Mouse (Mus musculus) adrenal gland (tissue): ENCODE results near the gene Gm8947.

Experiments
- intact Hi-C: fragments of 180-260 bp; cut with DNase I; formaldehyde crosslinking; loops from one replicate; pipeline ENCODE4 v1.15.1; 2025

Gene Gm8947

GRCm38 (mm10) chr1:151223377-151223776 lies 31.2 kb downstream of the Gm8947 start:
- intact Hi-C loops, result no loop called here

GRCm38 (mm10) chr1:151224536-151224935 lies 32.4 kb downstream of the Gm8947 start:
- intact Hi-C loops, result no loop called here

DNA sequence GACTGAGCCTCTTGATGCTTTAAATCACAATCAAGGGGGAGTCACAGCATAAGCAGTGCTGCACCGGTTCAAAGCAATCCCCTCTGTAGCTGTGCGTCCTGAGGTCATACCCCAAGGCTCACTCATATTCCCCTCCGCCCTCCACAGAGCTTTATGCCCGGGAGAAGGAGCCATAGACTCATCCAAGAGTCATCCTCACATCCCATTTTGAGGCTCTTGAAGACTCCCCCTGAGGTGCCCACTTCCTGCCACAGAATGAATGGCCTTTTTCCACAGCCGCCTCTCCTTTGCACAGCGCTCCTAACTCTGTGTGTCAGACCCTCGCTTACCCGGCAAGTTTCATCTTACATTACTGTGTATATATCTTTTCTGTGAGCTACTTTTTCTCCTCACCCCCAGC lies 35.3 kb downstream of the Gm8947 start:
- intact Hi-C loops, result no loop called here

DNA sequence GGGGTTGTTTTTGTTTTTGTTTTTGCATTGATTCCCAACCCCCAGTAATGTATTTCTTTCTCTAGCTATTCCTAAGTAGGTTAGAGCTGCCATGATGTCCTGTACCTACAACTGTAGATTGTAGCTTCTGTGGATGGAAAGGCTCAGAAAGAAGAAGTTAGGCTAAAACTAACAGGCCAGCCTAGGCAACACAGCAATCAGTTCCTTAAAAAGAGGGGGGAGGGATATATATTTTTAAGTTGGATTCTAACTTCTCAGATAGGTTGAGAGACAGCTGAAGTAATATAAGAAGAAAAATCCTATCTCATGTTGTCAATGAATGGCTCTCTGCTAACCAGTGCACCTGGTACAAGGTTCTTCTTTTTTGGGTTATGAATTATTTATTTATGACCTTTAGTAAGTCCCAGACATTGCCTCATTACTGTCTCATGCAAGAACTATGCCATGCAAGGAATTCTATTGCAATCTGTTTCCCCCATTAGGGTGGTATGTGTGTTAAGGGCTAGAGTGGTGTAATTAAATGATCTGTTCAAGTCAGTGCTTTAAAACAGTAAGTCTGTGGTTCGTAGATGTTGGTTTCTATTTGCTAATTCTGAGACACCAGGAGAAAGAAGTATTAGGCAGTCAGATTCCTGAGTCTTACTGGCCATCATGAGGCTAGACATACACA lies 36.3 kb downstream of the Gm8947 start:
- intact Hi-C loops, result no loop called here

DNA sequence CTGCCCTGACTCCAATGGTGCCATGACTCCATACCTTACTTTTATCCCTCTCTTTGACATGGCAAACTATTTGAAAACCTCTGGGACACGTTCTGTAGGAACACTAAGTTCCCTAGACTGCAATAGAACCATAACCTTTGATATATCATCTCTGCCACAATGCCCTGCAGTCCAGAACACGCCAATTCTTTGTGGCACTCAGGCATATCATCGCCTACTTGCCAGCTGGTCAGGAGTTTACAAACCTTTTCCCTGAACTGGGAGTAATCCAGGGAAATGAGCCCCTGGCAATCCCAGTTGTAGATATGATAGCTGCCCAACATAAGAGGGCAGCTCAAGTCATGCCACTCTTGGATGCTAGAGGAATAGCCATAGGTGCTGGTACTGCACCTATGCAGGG lies 40.2 kb downstream of the Gm8947 start:
- intact Hi-C loops, result loop anchor here (10.0 kb wide), 1 partner anchor 128 kb away; no protein-coding TSS in a partner anchor

GRCm38 (mm10) chr1:151233756-151234155 lies 41.6 kb downstream of the Gm8947 start:
- intact Hi-C loops, result loop anchor here (10.0 kb wide), 1 partner anchor 129 kb away; no protein-coding TSS in a partner anchor

DNA sequence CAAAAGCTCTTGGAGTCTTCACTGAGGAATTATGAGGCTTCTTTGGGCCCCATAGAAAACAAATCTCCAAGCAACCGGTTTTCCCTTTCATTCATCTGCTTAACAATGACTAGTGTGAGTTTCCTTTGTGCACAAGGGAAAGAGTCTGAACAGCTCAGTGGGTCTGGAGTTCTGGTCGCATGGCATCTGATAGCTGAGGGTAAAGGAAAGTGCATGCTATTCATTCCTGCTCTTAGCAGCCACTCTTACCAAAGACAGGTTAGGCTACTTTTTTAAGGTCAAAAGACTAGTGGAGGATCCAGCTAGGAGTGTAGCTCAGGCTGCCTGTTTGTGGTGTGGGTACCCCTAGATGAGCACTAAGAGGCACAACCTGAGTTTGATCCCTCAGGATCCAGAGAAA lies 43.4 kb downstream of the Gm8947 start:
- intact Hi-C loops, result loop anchor here (10.0 kb wide), 1 partner anchor 131 kb away; no protein-coding TSS in a partner anchor

DNA sequence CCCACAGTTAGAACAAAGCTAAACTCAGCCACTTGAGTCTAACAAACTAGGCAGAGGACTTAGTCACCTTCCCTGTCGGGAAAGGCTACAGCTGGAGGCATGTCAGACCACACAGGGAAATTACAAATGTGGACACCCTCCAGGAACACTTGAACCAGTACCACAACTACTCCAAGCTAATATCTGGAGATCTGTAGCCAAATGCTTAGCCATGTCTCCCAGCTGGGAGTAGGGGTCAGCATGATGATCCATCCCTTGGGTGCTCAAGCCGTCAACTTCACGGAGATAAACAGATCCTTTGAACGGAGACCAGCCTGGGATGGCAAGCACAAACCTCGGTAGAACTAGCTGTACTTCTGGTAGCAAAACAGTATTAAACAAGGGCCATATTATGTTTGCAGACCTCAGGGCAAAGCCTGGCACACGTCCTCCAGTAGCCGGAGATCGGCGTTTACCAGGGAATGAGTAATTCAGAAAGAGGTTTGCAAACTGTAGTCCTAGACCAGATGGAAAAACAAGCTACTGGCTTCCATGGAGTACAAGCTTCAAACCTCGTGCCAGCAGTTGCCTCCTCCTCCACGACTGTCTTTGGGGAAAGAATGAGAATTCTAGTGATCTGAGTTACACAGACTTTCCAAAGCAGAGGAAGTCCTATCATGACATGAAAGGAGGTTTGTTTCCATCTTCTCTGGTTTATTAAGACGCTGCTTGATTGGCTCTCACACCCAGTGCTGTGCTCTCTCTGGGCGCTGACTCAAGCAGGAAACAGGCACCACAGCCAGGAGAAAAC lies 44.2 kb downstream of the Gm8947 start:
- intact Hi-C loops, result loop anchor here (10.0 kb wide), 1 partner anchor 132 kb away; no protein-coding TSS in a partner anchor

- intact Hi-C loops, result loop anchor here (10.0 kb wide), 1 partner anchor 133 kb away; no protein-coding TSS in a partner anchor
Measured at GRCm38 (mm10) chr1:151237780-151238179, 45.6 kb downstream of the Gm8947 start.

GRCm38 (mm10) chr1:151243332-151243731 lies 51.2 kb downstream of the Gm8947 start:
- intact Hi-C loops, result no loop called here
